Mouse (Mus musculus) kidney, embryonic 16.5 days (tissue): ENCODE measurements around the gene Gm37240. TPM values are rescaled to one million over a fixed set of nuclear protein-coding genes. Genes with fewer than 3 reads are reported as not detected.
"Not testable (repeated sequence)": the region's sequence is repeated elsewhere in the genome, so short reads cannot be mapped to it uniquely, and the experiment has no call there.

Experiments
- ATAC-seq: fragments of 200-750 bp; cut with Nextera tagmentation; 2 replicates; pipeline ENCODE4 v1.8.0; 2017; ENCODE audit warnings: moderate TSS enrichment; ENCODE audit not compliant: low FRiP score, low TSS enrichment
- H3K27ac ChIP-seq: fragments of 300-500 bp; sonication (generic); 2 replicates; pipeline ENCODE4 v1.5.1; 2014; ENCODE audit warnings: low read length
- H3K27me3 ChIP-seq: fragments of 300-500 bp; sonication (generic); 2 replicates; pipeline ENCODE4 v1.6.1; 2014; ENCODE audit warnings: low read length, control low read depth, mixed read lengths; ENCODE audit not compliant: insufficient read depth
- H3K36me3 ChIP-seq: fragments of 300-500 bp; sonication (generic); 2 replicates; pipeline ENCODE4 v1.6.1; 2014; ENCODE audit warnings: low read length, control low read depth, mixed read lengths; ENCODE audit not compliant: insufficient read depth
- H3K4me1 ChIP-seq: fragments of 300-500 bp; sonication (generic); 2 replicates; pipeline ENCODE4 v1.6.1; 2014; ENCODE audit warnings: low read length, control low read depth, mixed read lengths; ENCODE audit not compliant: insufficient read depth
- H3K4me2 ChIP-seq: fragments of 300-500 bp; sonication (generic); replicated peaks from 2 replicates; pipeline ENCODE4 v1.6.1; 2014; ENCODE audit warnings: low read depth, low read length
- H3K4me3 ChIP-seq: fragments of 300-500 bp; sonication (generic); 2 replicates; pipeline ENCODE4 v1.5.1; 2014; ENCODE audit warnings: mild to moderate bottlenecking, low read length
- H3K9ac ChIP-seq: fragments of 300-500 bp; sonication (generic); replicated peaks from 2 replicates; pipeline ENCODE4 v1.6.1; 2014; ENCODE audit warnings: low read length
- H3K9me3 ChIP-seq: fragments of 300-500 bp; sonication (generic); 2 replicates; pipeline ENCODE4 v1.6.1; 2016; ENCODE audit warnings: low read length, control low read depth
- WGBS: fragments of 180-500 bp; shearing (Covaris S2); extraction: QIAGEN DNeasy Blood & Tissue Kit; methylation state at CpG from one replicate; pipeline ENCODE4 v1.1.7; 2014; 5-methylcytosine and 5-hydroxymethylcytosine counted together
- polyA plus RNA-seq: library from polyadenylated mRNA; unstranded; fragments of >200 nt; fragmentation: Nextera tagmentation; extraction: Ambion mirVana; gene quantifications from 2 replicates; pipeline ENCODE4 v1.2.1, GENCODE M21; 2015

Gene Gm37240
- polyA plus RNA-seq, 1 experiment from 2014 or later, result 8.7 TPM

- Histone ChIP-seq H3K4me2 (no peak overlapping the region), H3K4me1 (peaks cover 5% of the 10 kb centered on the region), H3K36me3 (no peaks in the 10 kb centered on the region), H3K27me3 (no peaks in the 10 kb centered on the region), H3K9ac (no peak overlapping the region), H3K27ac (no peak overlapping the region), H3K9me3 (no peaks in the 10 kb centered on the region), H3K4me3 (no peak overlapping the region)
- WGBS, result 47% methylated on average over 3 of the region's 3 CpGs
- ATAC-seq, result no peak
Observed at GRCm38 (mm10) chr3:85922331-85922730, 35.0 kb upstream of the Gm37240 start.

DNA sequence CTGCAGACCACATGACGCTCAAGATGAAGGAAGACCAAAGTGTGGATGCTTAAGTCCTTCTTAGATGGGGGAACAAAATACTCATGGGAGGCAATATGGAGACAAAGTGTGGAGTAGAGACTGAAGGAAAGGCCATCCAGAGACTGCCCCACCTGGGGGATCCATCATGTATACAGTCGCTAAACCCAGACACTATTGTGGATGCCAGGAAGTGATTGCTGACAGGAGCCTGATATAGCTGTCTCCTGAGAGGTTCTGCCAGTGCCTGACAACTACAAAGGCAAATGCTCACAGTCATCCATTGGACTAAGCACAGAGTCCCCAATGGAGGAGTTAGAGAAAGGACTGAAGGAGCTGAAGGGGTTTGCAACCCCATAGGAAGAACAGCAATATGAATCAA, 33.4 kb upstream of the Gm37240 start:
- not testable (repeated sequence) for H3K9ac ChIP-seq, H3K36me3 ChIP-seq, H3K27me3 ChIP-seq, H3K4me2 ChIP-seq, H3K9me3 ChIP-seq, H3K4me3 ChIP-seq, H3K4me1 ChIP-seq, ATAC-seq, H3K27ac ChIP-seq
- 92% methylated on average over 2 of the region's 2 CpGs for whole genome bisulfite sequencing

DNA sequence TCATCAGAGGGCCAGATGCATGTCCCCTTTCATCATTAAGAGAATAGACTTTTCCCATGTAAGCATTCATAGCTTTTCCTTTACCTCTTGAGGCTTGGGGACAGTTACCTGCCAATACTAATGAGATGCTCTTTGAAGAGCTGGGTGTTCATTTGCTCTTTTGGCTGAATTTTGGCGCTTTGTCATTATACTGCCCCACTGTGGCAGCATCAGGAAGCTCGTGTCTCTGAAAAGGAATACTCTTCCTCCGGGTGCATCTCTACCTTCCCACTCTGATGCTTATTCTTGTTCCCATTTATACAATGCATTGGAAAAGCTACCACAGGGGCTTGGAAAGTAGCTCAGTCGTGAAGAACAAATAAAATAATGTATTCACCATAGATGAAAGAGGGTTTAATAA, 30.3 kb upstream of the Gm37240 start:
- Histone ChIP-seq H3K27me3 (no peaks in the 10 kb centered on the region), H3K4me1 (no peaks in the 10 kb centered on the region), H3K9ac (no peak overlapping the region), H3K27ac (no peak overlapping the region), H3K36me3 (no peaks in the 10 kb centered on the region), H3K4me2 (no peak overlapping the region), H3K4me3 (no peak overlapping the region), H3K9me3 (no peaks in the 10 kb centered on the region)
- WGBS, result 13% methylated on average over 4 of the region's 4 CpGs
- no peak for ATAC-seq

GRCm38 (mm10) chr3:85914806-85915205, 27.5 kb upstream of the Gm37240 start:
- no peaks in the 10 kb centered on the region for H3K36me3 ChIP-seq
- no peak overlapping the region for H3K4me2 ChIP-seq
- no peaks in the 10 kb centered on the region for H3K4me1 ChIP-seq
- ATAC-seq, result no peak
- H3K9me3 ChIP-seq, result no peaks in the 10 kb centered on the region
- H3K27ac ChIP-seq, result no peak overlapping the region
- 88% methylated on average over 6 of the region's 6 CpGs for WGBS
- H3K4me3 ChIP-seq, result no peak overlapping the region
- H3K27me3 ChIP-seq, result no peaks in the 10 kb centered on the region
- H3K9ac ChIP-seq, result no peak overlapping the region

- Histone ChIP-seq H3K4me1 (no peaks in the 10 kb centered on the region), H3K27me3 (no peaks in the 10 kb centered on the region), H3K4me3 (no peak overlapping the region), H3K4me2 (no peak overlapping the region), H3K36me3 (no peaks in the 10 kb centered on the region), H3K9ac (no peak overlapping the region), H3K9me3 (no peaks in the 10 kb centered on the region), H3K27ac (no peak overlapping the region)
- WGBS, result 81% methylated on average over 7 of the region's 7 CpGs
- no peak for ATAC-seq
Observed at GRCm38 (mm10) chr3:85907136-85907535, 19.8 kb upstream of the Gm37240 start.

DNA sequence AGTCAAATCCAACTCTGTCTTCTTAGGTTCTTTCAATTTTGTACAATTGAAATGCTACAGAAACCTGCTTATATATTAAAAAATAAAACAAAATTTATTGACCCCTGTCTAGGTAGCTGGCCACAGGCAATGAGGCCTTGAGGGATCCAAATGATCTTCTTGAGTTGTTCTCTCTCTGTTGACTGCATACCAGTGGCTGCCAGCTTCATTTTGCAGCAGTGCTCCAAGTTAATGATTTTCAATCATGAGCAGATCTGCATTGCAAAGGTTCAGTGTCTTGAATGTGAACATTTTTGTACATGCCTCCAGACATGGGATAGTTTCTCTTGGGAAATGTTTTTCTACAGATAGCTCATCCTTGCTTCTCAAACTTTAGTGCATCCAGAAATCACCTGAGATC, 17.1 kb upstream of the Gm37240 start:
- Histone ChIP-seq H3K9ac (no peak overlapping the region), H3K27ac (no peak overlapping the region), H3K4me1 (no peaks in the 10 kb centered on the region), H3K36me3 (no peaks in the 10 kb centered on the region), H3K4me3 (no peak overlapping the region), H3K9me3 (no peaks in the 10 kb centered on the region), H3K4me2 (no peak overlapping the region), H3K27me3 (no peaks in the 10 kb centered on the region)
- ATAC-seq, result no peak

- Histone ChIP-seq H3K4me3 (no peak overlapping the region), H3K4me2 (no peak overlapping the region), H3K27ac (no peak overlapping the region), H3K27me3 (no peaks in the 10 kb centered on the region), H3K36me3 (no peaks in the 10 kb centered on the region), H3K9ac (no peak overlapping the region), H3K4me1 (no peaks in the 10 kb centered on the region), H3K9me3 (no peaks in the 10 kb centered on the region)
- ATAC-seq, result no peak
- 92% methylated on average over 5 of the region's 5 CpGs for WGBS
Observed at GRCm38 (mm10) chr3:85895020-85895419, 7.7 kb upstream of the Gm37240 start.

GRCm38 (mm10) chr3:85891571-85891970, 4.3 kb upstream of the Gm37240 start:
- Histone ChIP-seq H3K27me3 (no peaks in the 10 kb centered on the region), H3K27ac (no peak overlapping the region), H3K36me3 (no peaks in the 10 kb centered on the region), H3K9ac (no peak overlapping the region), H3K9me3 (no peaks in the 10 kb centered on the region), H3K4me3 (no peak overlapping the region), H3K4me1 (peaks cover 15% of the 10 kb centered on the region), H3K4me2 (no peak overlapping the region)
- ATAC-seq, result no peak
- WGBS, result 73% methylated on average over 1 of the region's 1 CpGs

- H3K9ac ChIP-seq, result peak overlapping the region; percentile 73
- H3K27me3 ChIP-seq, result no peaks in the 10 kb centered on the region
- H3K4me2 ChIP-seq, result peak overlapping the region; percentile 83
- H3K4me1 ChIP-seq, result peaks cover 24% of the 10 kb centered on the region
- H3K4me3 ChIP-seq, result peak overlapping the region; percentile 67
- WGBS, result 7% methylated on average over 11 of the region's 11 CpGs
- no peaks in the 10 kb centered on the region for H3K36me3 ChIP-seq
- peak; percentile 37 for ATAC-seq
- no peaks in the 10 kb centered on the region for H3K9me3 ChIP-seq
- peak overlapping the region; percentile 83 for H3K27ac ChIP-seq
Observed at GRCm38 (mm10) chr3:85888221-85888671, 928 bp upstream of the Gm37240 start.

GRCm38 (mm10) chr3:85886636-85887238, 581 bp downstream of the Gm37240 start:
- H3K9me3 ChIP-seq, result no peaks in the 10 kb centered on the region
- ATAC-seq, result peak; percentile 21; the same call in 1 of the 2 replicates
- H3K27me3 ChIP-seq, result no peaks in the 10 kb centered on the region
- H3K4me2 ChIP-seq, result peak overlapping the region; percentile 83
- H3K4me3 ChIP-seq, result peak overlapping the region; percentile 67
- peak overlapping the region; percentile 80 for H3K27ac ChIP-seq
- peaks cover 24% of the 10 kb centered on the region for H3K4me1 ChIP-seq
- 4% methylated on average over 22 of the region's 22 CpGs for WGBS
- no peaks in the 10 kb centered on the region for H3K36me3 ChIP-seq
- H3K9ac ChIP-seq, result peak overlapping the region; percentile 73
